Mouse (Mus musculus) adrenal gland, postnatal 25 days (tissue): ENCODE results near the gene Edem3. TPM values are rescaled to one million over a fixed set of nuclear protein-coding genes. Genes with fewer than 3 reads are reported as not detected.
"Not testable (repeated sequence)": the region's sequence is repeated elsewhere in the genome, so short reads cannot be mapped to it uniquely, and the experiment has no call there.

Experiments
- DNase-seq: peaks from one replicate; pipeline ENCODE4 v3.0.0; 2021; ENCODE audit warnings: mixed read lengths
- total RNA-seq: library from RNA; stranded (reverse); gene quantifications from 2 replicates; pipeline ENCODE4 v1.2.3, GENCODE M21; 2021

Gene Edem3
- total RNA-seq, 1 experiment from 2014 or later = 129 TPM

- DNase-seq = no peak
Observed at GRCm38 (mm10) chr1:151752946-151753345, 2.2 kb upstream of the Edem3 start.

DNA sequence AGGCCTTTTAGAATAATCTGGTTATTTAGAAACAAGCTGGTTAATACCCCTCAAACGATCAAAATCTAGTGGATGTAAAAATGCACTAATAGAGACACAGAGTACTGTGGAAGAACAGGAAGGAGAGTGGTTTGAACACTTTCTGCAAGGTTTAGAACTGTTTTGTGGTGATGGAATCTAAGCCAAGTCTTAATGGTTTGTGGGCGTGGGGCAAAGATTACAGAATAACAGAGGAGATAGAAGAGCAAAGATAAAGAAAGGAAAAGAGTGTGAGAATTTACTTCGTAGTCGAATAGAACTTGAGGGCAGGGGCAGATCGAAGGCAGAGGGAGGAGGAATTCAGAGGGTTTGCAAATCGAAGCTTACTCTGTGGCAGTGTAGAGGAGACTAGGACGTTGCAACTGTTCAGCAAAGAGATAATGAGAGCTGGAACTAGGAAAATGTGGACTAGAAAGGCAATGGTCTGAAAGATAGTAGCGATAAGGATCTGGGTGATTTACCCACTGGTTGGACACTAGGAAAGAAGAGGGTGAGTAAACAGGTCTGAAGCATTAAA lies 1.7 kb upstream of the Edem3 start:
- no peak for DNase-seq

DNA sequence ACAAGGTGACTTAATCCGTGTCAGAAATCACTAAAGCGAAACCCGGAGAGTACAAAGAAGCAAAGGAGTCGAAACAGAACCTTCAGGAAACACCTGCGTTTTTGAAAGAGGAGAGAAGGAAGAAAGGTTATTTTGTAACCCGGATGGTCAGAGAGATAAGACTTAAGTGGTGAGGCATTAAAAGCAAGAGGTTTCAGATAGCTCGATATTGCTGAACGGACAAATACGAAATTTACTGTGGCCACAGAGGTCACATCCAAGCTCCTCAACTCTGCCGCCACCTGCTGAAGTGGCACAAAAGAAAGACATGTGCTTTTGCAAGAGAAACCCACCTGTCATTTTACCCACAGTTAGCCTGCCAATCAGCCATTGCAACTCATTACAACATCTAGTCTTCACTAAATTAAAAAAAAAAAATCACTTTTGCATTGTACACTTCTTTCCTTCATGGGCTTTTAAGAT lies 1.1 kb upstream of the Edem3 start:
- no peak for DNase-seq

GRCm38 (mm10) chr1:151755660-151756424 lies 671 bp downstream of the Edem3 start:
- DNase-seq = peak; percentile 41

DNA sequence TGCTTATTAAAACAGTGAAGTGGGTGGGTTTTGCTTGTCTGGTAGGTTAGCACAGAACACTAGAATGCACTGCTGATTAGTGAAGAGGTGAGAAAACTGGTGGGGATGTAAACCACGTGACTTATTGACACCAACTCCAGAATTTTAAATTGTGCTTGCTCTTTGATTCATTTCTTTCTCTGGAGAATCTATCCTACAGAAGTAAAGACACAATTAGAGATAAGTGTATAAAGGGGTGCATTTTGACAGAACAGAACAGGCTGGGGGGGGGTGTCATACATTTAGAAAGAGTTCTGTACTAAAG lies 1.2 kb downstream of the Edem3 start:
- no peak for DNase-seq

DNA sequence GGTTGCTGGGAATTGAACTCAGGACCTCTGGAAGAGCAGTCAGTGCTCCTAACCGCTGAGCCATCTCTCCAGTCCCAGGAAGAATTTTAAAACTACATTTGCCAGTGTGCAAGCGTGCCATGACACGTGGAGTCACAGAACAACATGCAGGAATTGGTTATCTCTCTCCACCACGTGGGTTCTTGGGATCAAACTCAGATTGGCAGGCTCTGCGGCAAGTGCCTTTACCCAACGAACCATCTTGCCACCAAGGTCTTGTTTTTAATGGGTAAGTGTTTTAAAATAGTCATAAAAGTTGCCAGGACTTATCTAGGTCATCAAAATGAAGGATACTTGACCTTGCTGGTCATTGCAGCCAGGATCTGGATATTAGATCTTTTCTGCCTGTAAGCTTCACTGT lies 3.1 kb downstream of the Edem3 start:
- DNase-seq = no peak

DNA sequence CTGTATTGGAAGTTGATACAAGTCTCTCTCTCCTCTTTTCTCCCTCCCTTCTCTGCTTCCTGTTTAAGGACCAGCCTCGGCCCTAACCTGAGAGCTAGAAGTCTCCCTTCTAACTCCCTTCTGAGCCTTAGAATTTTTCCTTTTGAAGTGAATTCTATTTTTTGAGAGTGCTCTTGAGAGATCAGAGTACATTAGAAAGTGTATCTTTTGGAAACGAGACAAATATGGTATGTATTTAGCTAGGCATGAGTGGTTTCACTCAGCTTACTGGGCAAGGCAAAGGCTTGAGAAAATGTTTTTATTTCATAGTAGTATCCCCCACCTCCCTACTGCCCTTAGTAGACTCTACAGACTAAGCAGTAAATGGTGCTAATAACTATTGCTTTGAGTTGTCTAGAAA lies 3.8 kb downstream of the Edem3 start:
- no peak for DNase-seq

DNA sequence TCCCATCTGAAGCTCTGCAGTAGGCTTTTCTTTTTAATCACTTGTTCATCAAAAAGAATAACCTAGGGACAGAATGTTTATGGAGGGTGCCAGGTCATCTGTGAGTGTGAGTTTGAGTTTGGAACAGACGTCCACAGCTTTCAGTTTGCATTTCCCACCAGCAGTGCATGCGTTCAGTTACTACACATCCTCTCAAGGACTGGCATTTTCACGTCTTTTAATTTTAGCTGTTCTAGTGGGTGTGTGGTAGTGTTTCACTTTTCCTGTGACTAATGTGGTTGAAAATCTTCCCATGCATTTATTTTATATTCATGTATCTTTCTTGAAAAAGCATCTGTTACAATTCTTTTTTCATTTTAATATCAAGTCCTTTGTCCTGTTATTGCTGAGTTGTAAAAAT lies 9.1 kb downstream of the Edem3 start:
- DNase-seq = no peak

GRCm38 (mm10) chr1:151766166-151766565 lies 11.0 kb downstream of the Edem3 start:
- DNase-seq = no peak

GRCm38 (mm10) chr1:151766976-151767654 lies 11.9 kb downstream of the Edem3 start:
- no peak for DNase-seq

- no peak for DNase-seq
Observed at GRCm38 (mm10) chr1:151769200-151769913, 14.2 kb downstream of the Edem3 start.

- no peak for DNase-seq
Observed at GRCm38 (mm10) chr1:151777616-151778015, 22.4 kb downstream of the Edem3 start.

DNA sequence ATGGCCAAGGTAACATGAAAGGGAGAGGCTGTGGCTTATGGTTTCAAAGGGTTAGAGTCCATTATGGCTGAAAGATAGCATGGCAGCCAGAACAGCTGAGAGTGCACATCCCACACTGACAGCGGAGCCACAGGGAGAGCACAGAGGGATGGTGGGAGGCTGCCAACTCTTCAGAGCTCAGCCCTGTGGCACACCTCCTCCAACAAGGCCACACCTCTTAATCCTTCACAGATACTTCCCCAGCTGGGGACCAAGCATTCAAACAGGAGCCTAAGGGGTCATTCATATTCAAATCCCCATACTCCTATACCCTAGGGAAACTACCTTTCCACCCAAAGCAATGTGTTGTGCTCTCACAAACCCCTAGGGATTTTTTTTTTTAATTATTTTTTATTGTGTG lies 23.4 kb downstream of the Edem3 start:
- DNase-seq = no peak

DNA sequence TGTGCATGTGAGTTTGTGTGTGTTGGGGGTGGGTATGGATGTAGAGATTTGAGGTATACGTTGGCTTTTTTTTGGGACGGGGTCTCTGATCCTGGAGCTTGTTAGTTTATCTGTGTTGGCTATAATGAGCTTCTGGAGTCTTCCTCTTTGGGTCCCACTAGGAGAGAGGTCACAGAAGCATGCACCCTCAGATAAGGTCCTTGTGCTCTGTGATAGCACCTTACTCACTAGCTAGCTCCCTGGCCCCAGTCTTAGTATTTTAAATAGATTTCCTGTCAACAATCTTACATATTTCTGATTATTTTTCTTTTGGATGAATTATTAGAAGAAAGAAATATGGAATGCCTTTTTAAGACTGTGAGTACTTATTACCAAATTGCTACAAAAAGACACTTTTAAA lies 24.1 kb downstream of the Edem3 start:
- DNase-seq = no peak

GRCm38 (mm10) chr1:151781447-151781846 lies 26.3 kb downstream of the Edem3 start:
- no peak for DNase-seq

- DNase-seq = no peak
Observed at GRCm38 (mm10) chr1:151783403-151783802, 28.2 kb downstream of the Edem3 start.

DNA sequence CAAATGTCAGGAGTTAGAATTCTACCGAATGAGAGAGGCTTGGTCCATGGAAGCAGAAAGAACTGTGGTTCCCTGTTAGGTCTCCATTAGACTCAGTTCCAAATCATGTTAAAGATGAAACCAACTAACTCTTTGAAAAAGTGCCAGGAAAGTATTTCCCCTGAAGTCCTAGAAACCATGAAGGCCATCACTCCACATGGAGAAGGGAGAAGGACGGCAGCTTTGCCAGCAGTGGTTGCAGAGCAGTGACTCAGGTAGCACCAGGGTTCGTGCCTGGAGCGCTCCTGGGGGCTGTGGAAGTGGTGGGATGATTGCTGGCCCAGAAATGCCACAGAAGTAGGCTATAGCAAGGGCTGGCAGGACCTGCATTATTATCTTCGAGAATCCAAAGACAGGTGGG lies 31.2 kb downstream of the Edem3 start:
- DNase-seq = no peak

- DNase-seq = no peak
Observed at GRCm38 (mm10) chr1:151789136-151789535, 34.0 kb downstream of the Edem3 start.

DNA sequence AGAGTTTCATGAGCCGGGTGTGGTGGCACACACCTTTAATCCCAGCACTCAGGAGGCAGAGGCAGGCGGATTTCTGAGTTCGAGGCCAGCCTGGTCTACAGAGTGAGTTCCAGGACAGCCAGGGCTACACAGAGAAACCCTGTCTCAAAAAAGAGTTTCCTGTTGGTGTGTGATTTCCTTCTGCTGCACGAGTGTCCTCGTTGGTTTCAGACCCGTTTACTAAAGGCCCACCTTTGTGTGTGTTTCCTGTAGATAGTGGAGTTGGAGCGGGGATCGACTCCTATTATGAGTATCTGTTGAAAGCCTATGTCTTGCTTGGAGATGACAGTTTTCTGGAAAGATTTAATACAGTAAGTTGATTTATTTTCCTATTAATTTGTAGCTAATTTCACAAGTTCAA lies 36.9 kb downstream of the Edem3 start:
- not testable (repeated sequence) for DNase-seq

DNA sequence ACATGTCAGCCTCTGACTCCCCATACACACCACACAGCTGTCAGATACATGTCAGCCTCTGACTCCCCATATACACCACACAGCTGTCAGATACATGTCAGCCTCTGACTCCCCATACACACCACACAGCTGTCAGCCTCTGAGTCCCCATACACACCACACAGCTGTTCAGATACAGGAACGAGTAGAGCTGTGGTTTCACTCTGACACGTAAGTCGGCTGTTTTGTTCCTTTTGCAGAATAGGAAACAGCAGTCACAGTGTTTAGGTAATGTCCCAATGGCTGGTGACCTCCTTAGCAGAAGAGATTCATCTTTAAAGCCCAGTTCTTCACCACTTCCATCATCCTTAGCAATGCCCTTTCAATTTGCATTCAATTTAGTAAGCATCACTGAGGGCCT lies 47.6 kb downstream of the Edem3 start:
- DNase-seq = not testable (repeated sequence)

GRCm38 (mm10) chr1:151807286-151807685 lies 52.1 kb downstream of the Edem3 start:
- DNase-seq = no peak

DNA sequence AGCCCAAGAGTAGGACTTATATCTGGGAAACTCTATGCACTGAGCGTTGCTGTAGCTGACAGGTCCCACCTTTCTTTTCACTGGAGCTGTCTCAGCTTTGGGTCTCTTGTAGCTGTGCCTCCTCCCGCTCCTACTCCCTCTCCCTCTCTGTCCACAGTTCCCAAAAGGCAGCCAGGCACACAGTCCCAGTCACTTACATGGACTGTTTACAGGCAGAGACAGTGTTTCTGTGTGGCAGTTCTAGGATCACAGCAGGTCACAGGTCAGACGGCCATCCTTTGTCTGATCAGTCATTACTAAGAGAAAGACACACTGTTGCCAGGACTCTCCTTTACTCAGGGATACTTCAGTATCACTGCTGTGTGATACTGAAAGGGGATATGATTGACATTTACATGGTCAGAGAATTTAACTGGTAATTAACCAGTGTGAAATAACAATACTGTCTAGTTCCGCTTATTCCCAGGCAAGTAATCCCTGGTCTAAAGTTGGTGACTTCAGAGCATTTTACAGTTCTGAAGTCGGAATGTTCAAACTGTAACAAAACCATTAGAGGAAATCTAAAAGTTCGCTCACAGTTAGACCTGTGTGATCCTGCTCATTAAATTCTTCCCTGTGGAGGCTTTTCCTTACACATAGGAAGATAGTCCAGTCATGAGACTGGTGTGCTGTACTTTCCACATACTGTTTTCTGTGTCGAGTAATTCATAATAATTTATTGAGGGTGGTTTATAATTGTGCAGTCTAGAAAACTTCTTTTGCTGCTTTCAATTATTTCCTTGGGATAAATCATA lies 55.7 kb downstream of the Edem3 start:
- no peak for DNase-seq
